In genomic region chr11:74649095-74649646, GRCm38 (mm10) we compare ENCODE assay signal across 8 mouse cellular contexts. TPM values are rescaled to one million over a fixed set of nuclear protein-coding genes. Genes with fewer than 3 reads are reported as not detected.
DNase-seq lines count a peak whose midpoint lies in the region; ATAC-seq and TF ChIP-seq lines count a peak whose summit lies in the region.

Gene Cluh (plus strand): TSS chr11:74649495.

- peak; percentile 85 for ATAC-seq in embryonic facial prominence, embryonic 13.5 days (ENCODE audit: insufficient number of reproducible peaks, insufficient read depth, low FRiP score, low TSS enrichment, low read depth)
- ATAC-seq in limb, embryonic 12.5 days (ENCODE audit: insufficient number of reproducible peaks, insufficient read depth, low FRiP score, low TSS enrichment, low read depth), result peak; percentile 91
- peak; percentile 92 for ATAC-seq in midbrain, embryonic 15.5 days (replicated peaks)

- peak within 1 kb of the TSS; percentile 98 for H3K4me3 ChIP-seq in embryonic facial prominence, embryonic 13.5 days
- peak within 1 kb of the TSS; percentile 95 for H3K4me3 ChIP-seq in kidney, adult 2 months (ENCODE audit: insufficient read depth, low read depth, low read length)
- H3K4me3 ChIP-seq in limb, embryonic 12.5 days (replicated peaks), result peak within 1 kb of the TSS; percentile 97
- peak within 1 kb of the TSS; percentile 87 for H3K4me3 ChIP-seq in midbrain, embryonic 15.5 days
- peak within 1 kb of the TSS; percentile 87 for H3K4me3 ChIP-seq in spleen, adult 2 months (ENCODE audit: extremely low read depth, insufficient read depth, insufficient read length)

- peaks cover 41% of the 10 kb centered on the region for H3K4me1 ChIP-seq in embryonic facial prominence, embryonic 13.5 days
- H3K4me1 ChIP-seq in kidney, adult 2 months (ENCODE audit: control insufficient read depth, insufficient read depth, low read length), result peaks cover 34% of the 10 kb centered on the region
- H3K4me1 ChIP-seq in limb, embryonic 12.5 days (replicated peaks), result peaks cover 35% of the 10 kb centered on the region
- H3K4me1 ChIP-seq in midbrain, embryonic 15.5 days, result peaks cover 47% of the 10 kb centered on the region
- H3K4me1 ChIP-seq in spleen, adult 2 months (ENCODE audit: control insufficient read depth, insufficient read depth, insufficient read length), result peaks cover 18% of the 10 kb centered on the region

- peak within 1 kb of the TSS; percentile 89 for H3K9ac ChIP-seq in embryonic facial prominence, embryonic 13.5 days
- H3K9ac ChIP-seq in limb, embryonic 12.5 days (replicated peaks), result peak within 1 kb of the TSS; percentile 83
- H3K9ac ChIP-seq in midbrain, embryonic 15.5 days, result peak within 1 kb of the TSS; percentile 72

- H3K36me3 ChIP-seq in embryonic facial prominence, embryonic 13.5 days, result peaks cover 6% of the 10 kb centered on the region
- H3K36me3 ChIP-seq in kidney, adult 2 months (ENCODE audit: control insufficient read depth, insufficient read depth, low read length), result no peaks in the 10 kb centered on the region
- 0 out of 2 replicates have a peak, but pooled peaks cover 4% of the 10 kb centered on the region for H3K36me3 ChIP-seq in limb, embryonic 12.5 days
- no peaks in the 10 kb centered on the region for H3K36me3 ChIP-seq in midbrain, embryonic 15.5 days (replicated peaks)
- H3K36me3 ChIP-seq in spleen, adult 2 months (ENCODE audit: control insufficient read depth, insufficient read depth, low read length), result no peaks in the 10 kb centered on the region

- peak; percentile 99 for DNase-seq in 3134 (ENCODE audit: extremely low read depth, insufficient read length, low spot score)
- DNase-seq in adrenal gland, postnatal 36 days, result peak; percentile 99
- DNase-seq in heart, adult 18-20 months, result peak; percentile 99 to 100
- peak; percentile 99 for DNase-seq in kidney, adult 2 months
- peak; percentile 87 to 99 for DNase-seq in spleen, adult 2 months (ENCODE audit: low read depth in 1 of 2, low spot score in 2 of 2)

- H3K27ac ChIP-seq in embryonic facial prominence, embryonic 13.5 days, result peak within 1 kb of the TSS; percentile 57
- peak within 1 kb of the TSS; percentile 97 for H3K27ac ChIP-seq in kidney, adult 2 months (ENCODE audit: insufficient read depth, low read depth, low read length)
- H3K27ac ChIP-seq in limb, embryonic 12.5 days, result peak within 1 kb of the TSS; percentile 72
- peak within 1 kb of the TSS; percentile 74 for H3K27ac ChIP-seq in midbrain, embryonic 15.5 days
- peak within 1 kb of the TSS; percentile 64 for H3K27ac ChIP-seq in spleen, adult 2 months (ENCODE audit: insufficient read depth, low read length)

- peak within 1 kb of the TSS; percentile 89 for H3K4me2 ChIP-seq in embryonic facial prominence, embryonic 13.5 days
- peak within 1 kb of the TSS; percentile 90 for H3K4me2 ChIP-seq in limb, embryonic 12.5 days
- H3K4me2 ChIP-seq in midbrain, embryonic 15.5 days, result peak within 1 kb of the TSS; percentile 95

- whole genome bisulfite sequencing in embryonic facial prominence, embryonic 13.5 days, result under 1% methylated on average over 57 of the region's 58 CpGs
- WGBS in kidney, adult 2 months, result under 1% methylated on average over 58 of the region's 58 CpGs
- WGBS in limb, embryonic 12.5 days, result under 1% methylated on average over 58 of the region's 58 CpGs
- under 1% methylated on average over 42 of the region's 58 CpGs for WGBS in midbrain, embryonic 15.5 days
- under 1% methylated on average over 49 of the region's 58 CpGs for WGBS in spleen, adult 2 months

- TF ChIP-seq CTCF in kidney, adult 2 months (conservative IDR thresholded peaks at IDR 0.05; ENCODE audit: insufficient read depth, insufficient read length, low read depth, low read length), result no peak
- TF ChIP-seq CTCF in spleen, adult 2 months (IDR thresholded peaks at IDR 0.05; ENCODE audit: extremely low read depth, insufficient read depth, insufficient read length, insufficient replicate concordance), result no peak

- no peaks in the 10 kb centered on the region for H3K9me3 ChIP-seq in embryonic facial prominence, embryonic 13.5 days
- H3K9me3 ChIP-seq in limb, embryonic 12.5 days, result no peaks in the 10 kb centered on the region
- H3K9me3 ChIP-seq in midbrain, embryonic 15.5 days, result no peaks in the 10 kb centered on the region

- H3K27me3 ChIP-seq in embryonic facial prominence, embryonic 13.5 days, result no peaks in the 10 kb centered on the region
- H3K27me3 ChIP-seq in kidney, adult 2 months (replicated peaks; ENCODE audit: control insufficient read depth, insufficient read depth, low read length), result no peaks in the 10 kb centered on the region
- 0 out of 2 replicates have a peak, but pooled peaks cover 3% of the 10 kb centered on the region for H3K27me3 ChIP-seq in limb, embryonic 12.5 days
- no peaks in the 10 kb centered on the region for H3K27me3 ChIP-seq in midbrain, embryonic 15.5 days (replicated peaks)
- H3K27me3 ChIP-seq in spleen, adult 2 months (ENCODE audit: control insufficient read depth, insufficient read depth, low read length), result no peaks in the 10 kb centered on the region

- peak; percentile 37 for TF ChIP-seq POLR2A in kidney, adult 2 months (IDR thresholded peaks at IDR 0.05; ENCODE audit: low read depth, low read length)
- peak; percentile 22; the same call in 1 of the 2 replicates for TF ChIP-seq POLR2A in spleen, adult 2 months (IDR thresholded peaks at IDR 0.05; ENCODE audit: low read depth, low read length)

RNA-seq across cellular contexts. Expression of gene Cluh, which starts in this region (rescaled TPM):
- total RNA-seq in adrenal gland, postnatal 36 days (2021), result 100 to 1,000 TPM; 203 TPM
- polyA plus RNA-seq in embryonic facial prominence, embryonic 13.5 days (2015; fragmentation: Nextera tagmentation; extraction: Ambion mirVana), result 22.5 and 22.7 TPM in 2 replicates
- 100 to 1,000 TPM; 209 to 234 TPM for total RNA-seq in heart, adult 18-20 months (2021)
- 115 and 119 TPM in 2 replicates for polyA plus RNA-seq in kidney, adult 2 months (2012; rRNA removed)
- polyA plus RNA-seq in limb, embryonic 12.5 days (2016; fragmentation: Nextera tagmentation; extraction: Ambion mirVana), result 22.5 and 25.7 TPM in 2 replicates
- polyA plus RNA-seq in midbrain, embryonic 15.5 days (2015; fragmentation: Nextera tagmentation; extraction: Ambion mirVana), result 18.2 TPM in 2 replicates
- 24.7 and 27.6 TPM in 2 replicates for polyA plus RNA-seq in spleen, adult 2 months (2012; rRNA removed)

Comparison
In these comparisons a context has a peak if more than half of its experiments do, and no peak if none do; other contexts are left out.
1. Peak in every context shown above with its lines: DNase-seq, ATAC-seq, H3K4me3 ChIP-seq and H3K27ac ChIP-seq.